Mouse (Mus musculus) midbrain, embryonic 15.5 days (tissue): ENCODE measurements at regions not wholly inside any gene's neighbourhood (a gene's known extent, or its start where the extent isn't known, plus 50 kb on each side); places are given as distances from the start of the nearest gene placed in this dataset.

Source experiments
- ATAC-seq: fragments of 200-750 bp; cut with Nextera tagmentation; replicated peaks from 2 replicates; pipeline ENCODE4 v1.8.0; 2017; ENCODE audit warnings: moderate TSS enrichment
- H3K27ac ChIP-seq: fragments of 300-500 bp; sonication (generic); 2 replicates; pipeline ENCODE4 v1.5.1; 2015; ENCODE audit warnings: mild to moderate bottlenecking, inconsistent platforms
- H3K27me3 ChIP-seq: fragments of 300-500 bp; sonication (generic); replicated peaks from 2 replicates; pipeline ENCODE4 v1.6.1; 2015; ENCODE audit warnings: inconsistent platforms
- H3K36me3 ChIP-seq: fragments of 300-500 bp; sonication (generic); replicated peaks from 2 replicates; pipeline ENCODE4 v1.6.1; 2015; ENCODE audit warnings: inconsistent platforms
- H3K4me1 ChIP-seq: fragments of 300-500 bp; sonication (generic); 2 replicates; pipeline ENCODE4 v1.6.1; 2015; ENCODE audit warnings: inconsistent platforms
- H3K4me2 ChIP-seq: fragments of 300-500 bp; sonication (generic); 2 replicates; pipeline ENCODE4 v1.6.1; 2015; ENCODE audit warnings: inconsistent platforms, mild to moderate bottlenecking, moderate library complexity
- H3K4me3 ChIP-seq: fragments of 300-500 bp; sonication (generic); 2 replicates; pipeline ENCODE4 v1.5.1; 2015; ENCODE audit warnings: mild to moderate bottlenecking, inconsistent platforms
- H3K9ac ChIP-seq: fragments of 300-500 bp; sonication (generic); 2 replicates; pipeline ENCODE4 v1.6.1; 2015; ENCODE audit warnings: mild to moderate bottlenecking, inconsistent platforms
- H3K9me3 ChIP-seq: fragments of 300-500 bp; sonication (generic); 2 replicates; pipeline ENCODE4 v1.6.1; 2016; ENCODE audit warnings: inconsistent platforms
- WGBS: fragments of 180-500 bp; shearing (Covaris S2); methylation state at CpG from one replicate; pipeline ENCODE4 v1.1.7; 2015; ENCODE audit warnings: mixed read lengths; 5-methylcytosine and 5-hydroxymethylcytosine counted together

DNA sequence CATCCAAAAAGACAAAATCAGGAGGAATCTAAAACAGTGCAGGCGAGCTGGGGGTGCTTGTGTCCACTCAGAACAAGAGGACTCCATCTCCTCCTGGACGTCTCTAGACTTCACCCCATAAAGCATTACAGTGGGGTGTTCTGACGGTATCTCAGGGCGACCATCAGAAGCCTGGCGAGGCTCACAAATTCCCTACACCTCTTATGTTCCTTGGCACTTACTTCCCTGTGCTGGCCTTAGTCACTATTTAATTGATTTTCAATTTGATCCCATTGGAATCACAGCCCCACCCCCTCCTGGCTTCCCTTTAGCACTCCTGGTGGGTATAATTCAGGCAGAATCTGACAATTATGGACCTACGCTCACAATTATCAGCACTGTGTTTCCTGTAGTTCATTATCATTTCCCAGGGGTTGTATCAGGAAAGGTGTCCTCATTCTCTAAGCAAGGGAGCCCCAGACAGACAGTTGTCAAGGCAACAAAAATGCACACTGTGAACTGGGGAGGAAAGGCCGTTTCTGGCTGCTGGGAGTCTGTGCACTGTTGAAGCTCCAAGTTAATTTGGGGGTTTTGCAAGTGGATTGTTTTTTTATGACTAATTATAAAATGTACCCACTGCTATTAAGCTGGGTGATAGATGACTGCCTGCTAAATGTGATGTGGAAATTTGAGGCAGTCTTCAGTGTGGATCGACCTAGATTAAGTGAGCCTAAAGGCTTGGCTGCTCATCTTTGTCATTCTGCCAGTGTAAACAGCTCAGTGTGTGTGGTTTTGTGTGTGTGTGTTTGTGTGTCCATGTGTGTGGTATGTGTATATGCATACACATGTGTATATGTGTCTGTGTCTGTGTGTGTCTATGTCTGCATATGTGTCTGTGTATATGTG is 115.6 kb upstream of the Kcnj15 start:
- no peaks in the 10 kb centered on the region for H3K36me3 ChIP-seq
- H3K9me3 ChIP-seq = no peaks in the 10 kb centered on the region
- no peak overlapping the region for H3K4me3 ChIP-seq
- no peaks in the 10 kb centered on the region for H3K27me3 ChIP-seq
- WGBS = 52% methylated on average over 8 of the region's 8 CpGs
- peaks cover 17% of the 10 kb centered on the region for H3K4me1 ChIP-seq
- H3K27ac ChIP-seq = peak overlapping the region; percentile 65
- no peak overlapping the region for H3K4me2 ChIP-seq
- H3K9ac ChIP-seq = peak overlapping the region; percentile 10; the same call in 1 of the 2 replicates
- ATAC-seq = peak; percentile 73

DNA sequence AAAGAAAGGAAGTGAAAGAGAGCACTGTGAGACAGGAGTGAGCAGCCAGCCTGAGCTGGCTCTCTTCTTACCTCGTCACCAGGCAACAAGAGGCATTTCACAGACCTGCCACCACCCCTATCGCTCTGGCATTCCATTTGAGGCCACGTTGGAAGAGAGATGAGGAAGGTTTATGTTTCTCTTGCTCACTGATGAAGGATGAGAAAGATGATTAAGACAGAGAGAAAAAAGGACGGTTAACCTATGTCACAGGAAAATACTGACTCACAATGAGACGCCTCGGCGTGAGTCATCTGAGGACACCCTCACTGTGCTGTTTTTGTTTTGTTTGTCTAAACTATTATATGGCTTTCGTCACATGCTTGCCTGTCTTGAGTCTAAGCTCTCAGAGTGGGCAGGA is 106.9 kb upstream of the Kcnj15 start:
- Histone ChIP-seq H3K36me3 (no peaks in the 10 kb centered on the region), H3K9ac (no peak overlapping the region), H3K4me3 (no peak overlapping the region), H3K27me3 (no peaks in the 10 kb centered on the region), H3K4me2 (no peak overlapping the region), H3K27ac (no peak overlapping the region), H3K4me1 (no peaks in the 10 kb centered on the region), H3K9me3 (no peaks in the 10 kb centered on the region)
- WGBS = 64% methylated on average over 8 of the region's 8 CpGs
- ATAC-seq = no peak

DNA sequence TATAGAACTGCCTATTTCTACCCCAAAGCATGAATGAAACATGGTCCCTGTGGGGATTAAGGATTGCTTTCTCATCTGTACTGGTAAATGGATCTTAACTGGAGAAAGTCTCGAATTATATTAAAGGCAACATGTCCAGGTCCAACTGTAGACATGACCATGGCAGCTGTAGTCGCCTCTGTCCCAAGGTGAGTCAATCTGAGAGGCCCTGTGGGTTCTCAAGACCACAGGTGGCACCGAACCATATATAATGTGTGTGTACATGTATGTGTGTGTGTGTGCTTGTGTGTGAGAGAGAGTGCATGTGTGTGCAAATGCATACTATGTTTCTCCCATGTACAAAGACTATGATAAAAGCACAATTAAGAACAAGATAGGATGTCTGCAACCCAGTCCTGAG is 105.9 kb upstream of the Kcnj15 start:
- Histone ChIP-seq H3K4me2 (no peak overlapping the region), H3K36me3 (no peaks in the 10 kb centered on the region), H3K4me1 (no peaks in the 10 kb centered on the region), H3K4me3 (no peak overlapping the region), H3K27ac (no peak overlapping the region), H3K9me3 (no peaks in the 10 kb centered on the region), H3K27me3 (no peaks in the 10 kb centered on the region), H3K9ac (no peak overlapping the region)
- ATAC-seq = no peak
- WGBS = 82% methylated on average over 3 of the region's 3 CpGs

GRCm38 (mm10) chr16:95151914-95152313 is 105.4 kb upstream of the Kcnj15 start:
- no peak for ATAC-seq

DNA sequence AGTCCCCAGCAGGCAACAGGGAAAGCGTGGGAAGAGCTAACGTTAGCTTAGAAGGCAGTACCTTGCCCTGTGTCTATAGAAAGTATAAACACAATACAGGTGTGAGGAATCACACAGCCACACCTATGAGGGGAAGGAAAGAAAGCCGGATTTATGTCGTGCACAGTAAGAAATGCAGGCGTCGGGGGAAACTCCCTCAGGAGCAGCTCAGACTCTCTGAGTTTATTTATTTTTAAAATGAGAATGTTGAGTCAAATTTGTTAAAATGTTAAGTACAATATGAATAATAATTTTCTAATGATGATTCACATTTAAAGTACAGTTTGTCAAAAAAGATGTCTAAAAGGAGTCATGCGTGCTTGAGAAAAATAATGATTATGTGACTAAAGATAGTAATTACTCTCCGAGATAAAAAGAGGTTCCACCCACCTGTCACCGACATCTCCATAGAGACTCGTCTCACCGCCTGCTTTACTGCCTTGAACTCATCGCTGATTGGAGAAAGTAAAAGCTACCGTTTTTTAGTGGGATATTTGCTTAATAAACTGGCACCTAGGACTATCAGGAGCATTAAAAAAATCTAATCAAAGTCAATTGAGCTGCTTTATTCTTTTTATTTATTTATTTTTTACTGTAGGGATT is 104.5 kb upstream of the Kcnj15 start:
- no peak overlapping the region for H3K9ac ChIP-seq
- H3K36me3 ChIP-seq = no peaks in the 10 kb centered on the region
- ATAC-seq = no peak
- no peaks in the 10 kb centered on the region for H3K9me3 ChIP-seq
- no peak overlapping the region for H3K4me3 ChIP-seq
- WGBS = 63% methylated on average over 13 of the region's 13 CpGs
- H3K4me1 ChIP-seq = no peaks in the 10 kb centered on the region
- H3K27me3 ChIP-seq = no peaks in the 10 kb centered on the region
- H3K4me2 ChIP-seq = no peak overlapping the region
- no peak overlapping the region for H3K27ac ChIP-seq

More at GRCm38 (mm10) chr16:95151914-95152313, 105.4 kb upstream of the Kcnj15 start:
- Histone ChIP-seq H3K27ac (no peak overlapping the region), H3K4me2 (no peak overlapping the region), H3K36me3 (no peaks in the 10 kb centered on the region), H3K9me3 (no peaks in the 10 kb centered on the region), H3K4me1 (no peaks in the 10 kb centered on the region), H3K27me3 (no peaks in the 10 kb centered on the region), H3K4me3 (no peak overlapping the region), H3K9ac (no peak overlapping the region)
- 91% methylated on average over 6 of the region's 6 CpGs for WGBS

DNA sequence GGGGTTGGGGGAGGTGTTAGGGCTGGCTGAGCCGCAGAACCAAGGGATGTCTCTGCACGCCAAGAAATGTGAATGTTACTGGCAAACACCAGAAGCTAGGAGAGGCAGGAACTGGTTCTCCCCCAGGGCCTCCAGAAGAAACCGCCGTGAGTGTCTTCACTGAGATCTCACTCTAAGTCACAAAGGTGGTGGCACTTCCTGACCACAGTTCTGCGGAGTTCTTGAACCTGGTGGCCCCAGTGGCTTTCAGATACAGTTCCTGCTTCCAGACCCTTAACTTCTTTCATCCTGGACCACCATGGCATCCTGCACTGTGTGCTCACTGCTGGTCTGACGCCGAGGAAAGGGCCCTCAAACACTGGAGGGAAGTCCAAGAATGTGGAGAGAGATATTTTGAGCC is 89.0 kb upstream of the Kcnj15 start:
- Histone ChIP-seq H3K9me3 (no peaks in the 10 kb centered on the region), H3K27me3 (no peaks in the 10 kb centered on the region), H3K4me3 (no peak overlapping the region), H3K36me3 (no peaks in the 10 kb centered on the region), H3K9ac (no peak overlapping the region), H3K4me1 (no peaks in the 10 kb centered on the region), H3K4me2 (no peak overlapping the region), H3K27ac (no peak overlapping the region)
- 82% methylated on average over 7 of the region's 7 CpGs for WGBS
- no peak for ATAC-seq

- Histone ChIP-seq H3K4me1 (no peaks in the 10 kb centered on the region), H3K9ac (no peak overlapping the region), H3K27ac (no peak overlapping the region), H3K4me2 (no peak overlapping the region), H3K36me3 (no peaks in the 10 kb centered on the region), H3K27me3 (no peaks in the 10 kb centered on the region), H3K4me3 (no peak overlapping the region), H3K9me3 (no peaks in the 10 kb centered on the region)
- WGBS = 95% methylated on average over 1 of the region's 1 CpGs
- ATAC-seq = no peak
These were observed 88.0 kb upstream of the Kcnj15 start for GRCm38 (mm10) chr16:95169346-95169745.

DNA sequence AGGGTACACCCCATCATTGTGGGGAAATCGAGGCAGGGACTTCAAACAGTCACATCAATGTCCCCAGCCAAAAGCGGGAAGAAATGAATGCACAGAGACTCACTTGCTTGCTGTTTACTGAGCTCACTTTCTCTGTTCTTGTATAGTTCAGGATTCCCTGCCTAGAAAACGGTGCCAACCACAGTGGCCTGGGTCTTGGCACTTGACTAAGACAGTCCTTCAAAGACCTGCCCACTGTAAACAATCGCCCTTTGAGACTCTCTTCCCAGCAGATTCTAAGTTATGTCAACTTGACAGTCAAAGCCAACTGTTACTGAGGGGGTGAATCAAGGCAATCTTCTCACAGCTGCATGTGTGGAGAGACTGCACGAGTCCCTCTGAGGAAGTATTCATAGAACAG is 76.8 kb upstream of the Kcnj15 start:
- no peaks in the 10 kb centered on the region for H3K9me3 ChIP-seq
- H3K27me3 ChIP-seq = no peaks in the 10 kb centered on the region
- H3K36me3 ChIP-seq = no peaks in the 10 kb centered on the region
- 92% methylated on average over 5 of the region's 5 CpGs for WGBS
- no peak overlapping the region for H3K4me3 ChIP-seq
- ATAC-seq = no peak
- H3K9ac ChIP-seq = no peak overlapping the region
- H3K4me2 ChIP-seq = no peak overlapping the region
- no peaks in the 10 kb centered on the region for H3K4me1 ChIP-seq
- H3K27ac ChIP-seq = no peak overlapping the region

- Histone ChIP-seq H3K4me2 (no peak overlapping the region), H3K36me3 (no peaks in the 10 kb centered on the region), H3K27ac (no peak overlapping the region), H3K9me3 (no peaks in the 10 kb centered on the region), H3K9ac (no peak overlapping the region), H3K27me3 (no peaks in the 10 kb centered on the region), H3K4me3 (no peak overlapping the region), H3K4me1 (no peaks in the 10 kb centered on the region)
- WGBS = 71% methylated on average over 9 of the region's 9 CpGs
- no peak for ATAC-seq
These were observed 72.0 kb upstream of the Kcnj15 start for GRCm38 (mm10) chr16:95185341-95185740.

- 86% methylated on average over 8 of the region's 8 CpGs for WGBS
- Histone ChIP-seq H3K27me3 (no peaks in the 10 kb centered on the region), H3K4me2 (no peak overlapping the region), H3K27ac (no peak overlapping the region), H3K4me1 (no peaks in the 10 kb centered on the region), H3K9me3 (no peaks in the 10 kb centered on the region), H3K4me3 (no peak overlapping the region), H3K9ac (no peak overlapping the region), H3K36me3 (no peaks in the 10 kb centered on the region)
- ATAC-seq = no peak
These were observed 68.2 kb upstream of the Kcnj15 start for GRCm38 (mm10) chr16:95189114-95189513.

GRCm38 (mm10) chr16:95194151-95194550 is 63.2 kb upstream of the Kcnj15 start:
- no peak overlapping the region for H3K4me2 ChIP-seq
- 57% methylated on average over 4 of the region's 4 CpGs for WGBS
- H3K27ac ChIP-seq = no peak overlapping the region
- no peak for ATAC-seq
- H3K9ac ChIP-seq = no peak overlapping the region
- no peaks in the 10 kb centered on the region for H3K27me3 ChIP-seq
- no peaks in the 10 kb centered on the region for H3K36me3 ChIP-seq
- H3K4me3 ChIP-seq = no peak overlapping the region
- H3K9me3 ChIP-seq = no peaks in the 10 kb centered on the region
- H3K4me1 ChIP-seq = peaks cover 1% of the 10 kb centered on the region; the same call in 1 of the 2 replicates

DNA sequence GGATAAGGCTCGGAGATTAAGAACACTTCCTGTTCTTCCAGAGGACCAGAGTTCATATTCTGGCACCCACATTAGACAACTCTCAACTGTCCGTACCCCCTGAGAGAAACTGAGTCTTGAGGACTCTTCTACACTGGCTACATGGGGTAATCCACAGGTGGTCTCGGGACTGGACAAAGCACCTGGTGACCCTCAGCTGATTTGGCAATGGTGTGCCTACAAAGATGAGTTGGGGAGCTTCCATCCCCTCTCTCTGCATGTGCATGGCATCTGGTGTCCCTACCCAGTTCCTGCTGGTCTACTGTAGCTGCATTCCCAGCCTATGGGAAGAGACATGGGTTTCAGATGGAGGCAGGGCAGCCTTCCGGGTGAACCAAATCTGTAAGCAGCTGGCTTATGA is 61.2 kb upstream of the Kcnj15 start:
- ATAC-seq = no peak
- WGBS = 90% methylated on average over 4 of the region's 4 CpGs

DNA sequence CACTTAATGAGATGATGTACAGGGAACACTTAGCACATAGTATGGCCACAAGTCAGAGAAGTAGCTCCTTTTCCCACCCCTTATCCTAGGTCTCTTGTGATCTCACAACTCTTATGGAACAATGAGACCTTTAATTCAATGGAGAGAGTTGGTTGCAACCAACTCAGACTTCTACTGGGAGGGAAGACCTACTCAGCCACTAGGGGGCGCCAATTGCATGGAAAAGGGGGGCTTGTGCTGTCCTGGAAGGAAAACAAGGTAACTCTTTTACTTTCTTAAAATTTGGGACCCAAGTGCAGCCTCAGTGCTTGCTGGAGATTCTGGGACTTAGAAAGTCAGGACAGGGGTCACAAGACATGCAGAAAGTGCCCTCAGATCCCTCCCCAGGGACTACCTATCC is 60.7 kb upstream of the Kcnj15 start:
- no peaks in the 10 kb centered on the region for H3K36me3 ChIP-seq
- H3K4me1 ChIP-seq = peaks cover 2% of the 10 kb centered on the region; the same call in 1 of the 2 replicates
- H3K27me3 ChIP-seq = no peaks in the 10 kb centered on the region
- H3K27ac ChIP-seq = no peak overlapping the region
- no peak for ATAC-seq
- H3K9ac ChIP-seq = no peak overlapping the region
- no peaks in the 10 kb centered on the region for H3K9me3 ChIP-seq
- WGBS = 0% methylated on average over 1 of the region's 1 CpGs
- no peak overlapping the region for H3K4me3 ChIP-seq
- H3K4me2 ChIP-seq = no peak overlapping the region

More for the DNA sequence above, 61.2 kb upstream of the Kcnj15 start:
- H3K36me3 ChIP-seq = no peaks in the 10 kb centered on the region
- no peak overlapping the region for H3K4me3 ChIP-seq
- H3K4me1 ChIP-seq = peaks cover 2% of the 10 kb centered on the region; the same call in 1 of the 2 replicates
- H3K9me3 ChIP-seq = no peaks in the 10 kb centered on the region
- H3K27ac ChIP-seq = no peak overlapping the region
- no peaks in the 10 kb centered on the region for H3K27me3 ChIP-seq
- H3K4me2 ChIP-seq = no peak overlapping the region
- no peak overlapping the region for H3K9ac ChIP-seq
